Mouse (Mus musculus) hindbrain, embryonic 14.5 days (tissue): ENCODE measurements around the gene Pepd. TPM values are rescaled to one million over a fixed set of nuclear protein-coding genes. Genes with fewer than 3 reads are reported as not detected.

Source experiments
- ATAC-seq: fragments of 200-750 bp; cut with Nextera tagmentation; 2 replicates; pipeline ENCODE4 v1.8.0; 2017; ENCODE audit warnings: moderate number of reproducible peaks, mild to moderate bottlenecking, moderate TSS enrichment, moderate library complexity; ENCODE audit not compliant: low FRiP score
- DNase-seq: peaks from one replicate; pipeline ENCODE4 v3.0.0-alpha.2; 2015; ENCODE audit warnings: low spot score
- H3K27ac ChIP-seq: fragments of 300-500 bp; sonication (generic); 2 replicates; pipeline ENCODE4 v1.5.1; 2014; ENCODE audit warnings: mild to moderate bottlenecking, moderate library complexity
- H3K27me3 ChIP-seq: fragments of 300-500 bp; sonication (generic); 2 replicates; pipeline ENCODE4 v1.6.1; 2014; ENCODE audit warnings: mild to moderate bottlenecking, low read length, mixed read lengths; ENCODE audit not compliant: control insufficient read depth, insufficient read depth
- H3K36me3 ChIP-seq: fragments of 300-500 bp; sonication (generic); replicated peaks from 2 replicates; pipeline ENCODE4 v1.6.1; 2014; ENCODE audit not compliant: control insufficient read depth, insufficient read depth
- H3K4me1 ChIP-seq: fragments of 300-500 bp; sonication (generic); replicated peaks from 2 replicates; pipeline ENCODE4 v1.6.1; 2014; ENCODE audit warnings: antibody characterized with exemption, low read length, mixed read lengths; ENCODE audit not compliant: control insufficient read depth, insufficient read depth
- H3K4me2 ChIP-seq: fragments of 300-500 bp; sonication (generic); replicated peaks from 2 replicates; pipeline ENCODE4 v1.6.1; 2014; ENCODE audit warnings: mild to moderate bottlenecking, moderate library complexity
- H3K4me3 ChIP-seq: fragments of 300-500 bp; sonication (generic); replicated peaks from 2 replicates; pipeline ENCODE4 v1.5.1; 2014; ENCODE audit warnings: mild to moderate bottlenecking, low read length
- H3K9ac ChIP-seq: fragments of 300-500 bp; sonication (generic); 2 replicates; pipeline ENCODE4 v1.6.1; 2014
- H3K9me3 ChIP-seq: fragments of 300-500 bp; sonication (generic); 2 replicates; pipeline ENCODE4 v1.6.1; 2016; ENCODE audit warnings: low read length; ENCODE audit not compliant: control insufficient read depth
- WGBS: fragments of 180-500 bp; shearing (Covaris S2); extraction: QIAGEN DNeasy Blood & Tissue Kit; methylation state at CpG from one replicate; pipeline ENCODE4 v1.1.7; 2014; 5-methylcytosine and 5-hydroxymethylcytosine counted together
- polyA plus RNA-seq: library from polyadenylated mRNA; unstranded; fragments of >200 nt; fragmentation: Nextera tagmentation; extraction: Ambion mirVana; gene quantifications from 2 replicates; pipeline ENCODE4 v1.2.1, GENCODE M21; 2014

Gene Pepd
- polyA plus RNA-seq, 1 experiment from 2014 or later: 63.8 TPM

DNA sequence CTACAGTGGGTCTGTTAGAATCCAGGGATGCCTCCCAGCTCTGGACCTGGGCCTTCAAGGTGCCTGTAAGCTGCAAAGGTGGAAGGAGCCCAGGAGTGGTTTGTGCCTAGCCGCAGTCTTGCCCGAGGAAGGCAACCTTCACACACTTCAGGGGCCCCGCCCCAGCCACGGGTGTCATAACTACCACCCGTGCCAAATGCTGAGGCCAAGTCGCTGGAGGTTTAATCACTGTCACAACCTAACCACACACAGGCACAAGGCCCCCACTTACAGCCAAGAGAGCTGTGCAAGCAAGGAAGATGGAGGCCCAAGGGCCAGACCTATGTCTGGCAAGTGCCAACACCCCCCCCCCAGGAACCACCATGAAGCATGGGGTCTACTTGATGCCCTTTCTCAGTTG, 125.2 kb downstream of the Pepd start:
- H3K9ac ChIP-seq: no peak overlapping the region
- no peak overlapping the region for H3K4me3 ChIP-seq
- WGBS: 92% methylated on average over 6 of the region's 6 CpGs
- H3K4me2 ChIP-seq: no peak overlapping the region
- no peak overlapping the region for H3K27ac ChIP-seq
- ATAC-seq (no peak), DNase-seq (no peak)
- H3K36me3 ChIP-seq: peaks cover 12% of the 10 kb centered on the region
- H3K4me1 ChIP-seq: peaks cover 31% of the 10 kb centered on the region
- H3K9me3 ChIP-seq: no peaks in the 10 kb centered on the region
- H3K27me3 ChIP-seq: no peaks in the 10 kb centered on the region

DNA sequence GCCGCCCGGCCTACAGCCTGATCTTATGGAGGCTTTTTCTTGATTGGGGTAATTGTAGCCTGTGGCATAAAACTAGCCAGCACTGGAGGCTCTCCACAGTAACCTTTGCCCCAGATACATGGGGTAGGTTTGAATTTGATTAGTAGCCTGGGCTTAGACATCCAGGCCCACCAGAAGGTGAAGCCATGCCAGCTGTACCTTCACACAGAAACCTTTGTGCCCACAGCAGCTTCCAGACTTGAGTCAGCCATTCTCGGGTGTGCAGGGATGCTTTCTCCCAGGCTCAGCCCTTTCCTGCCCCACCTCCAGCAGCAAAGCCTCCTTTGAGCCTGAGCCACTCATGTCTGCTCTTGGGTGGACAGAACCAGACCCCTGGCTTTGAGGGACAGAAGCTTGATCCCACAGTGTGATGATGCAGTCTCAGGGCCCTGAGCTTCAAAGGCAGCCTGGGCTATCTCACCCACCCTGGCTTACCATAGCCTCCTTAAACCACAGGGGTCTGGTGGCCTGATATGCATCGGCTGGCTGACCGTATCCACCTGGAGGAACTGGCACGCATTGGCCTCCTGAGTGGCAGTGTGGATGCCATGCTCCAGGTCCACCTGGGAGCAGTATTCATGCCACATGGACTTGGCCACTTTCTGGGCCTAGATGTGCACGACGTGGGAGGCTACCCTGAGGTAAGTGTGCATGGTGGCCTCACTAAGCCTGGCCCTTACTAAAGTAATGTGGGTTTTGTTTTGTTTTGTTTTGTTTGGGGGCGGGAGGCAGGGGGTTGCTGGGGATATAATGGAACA, 128.2 kb downstream of the Pepd start:
- Histone ChIP-seq H3K27ac (no peak overlapping the region), H3K4me3 (no peak overlapping the region), H3K9ac (no peak overlapping the region), H3K36me3 (peaks cover 40% of the 10 kb centered on the region), H3K9me3 (no peaks in the 10 kb centered on the region), H3K4me1 (peaks cover 19% of the 10 kb centered on the region), H3K27me3 (no peaks in the 10 kb centered on the region), H3K4me2 (no peak overlapping the region)
- no peak for DNase-seq
- 90% methylated on average over 9 of the region's 9 CpGs for WGBS
- ATAC-seq: no peak

DNA sequence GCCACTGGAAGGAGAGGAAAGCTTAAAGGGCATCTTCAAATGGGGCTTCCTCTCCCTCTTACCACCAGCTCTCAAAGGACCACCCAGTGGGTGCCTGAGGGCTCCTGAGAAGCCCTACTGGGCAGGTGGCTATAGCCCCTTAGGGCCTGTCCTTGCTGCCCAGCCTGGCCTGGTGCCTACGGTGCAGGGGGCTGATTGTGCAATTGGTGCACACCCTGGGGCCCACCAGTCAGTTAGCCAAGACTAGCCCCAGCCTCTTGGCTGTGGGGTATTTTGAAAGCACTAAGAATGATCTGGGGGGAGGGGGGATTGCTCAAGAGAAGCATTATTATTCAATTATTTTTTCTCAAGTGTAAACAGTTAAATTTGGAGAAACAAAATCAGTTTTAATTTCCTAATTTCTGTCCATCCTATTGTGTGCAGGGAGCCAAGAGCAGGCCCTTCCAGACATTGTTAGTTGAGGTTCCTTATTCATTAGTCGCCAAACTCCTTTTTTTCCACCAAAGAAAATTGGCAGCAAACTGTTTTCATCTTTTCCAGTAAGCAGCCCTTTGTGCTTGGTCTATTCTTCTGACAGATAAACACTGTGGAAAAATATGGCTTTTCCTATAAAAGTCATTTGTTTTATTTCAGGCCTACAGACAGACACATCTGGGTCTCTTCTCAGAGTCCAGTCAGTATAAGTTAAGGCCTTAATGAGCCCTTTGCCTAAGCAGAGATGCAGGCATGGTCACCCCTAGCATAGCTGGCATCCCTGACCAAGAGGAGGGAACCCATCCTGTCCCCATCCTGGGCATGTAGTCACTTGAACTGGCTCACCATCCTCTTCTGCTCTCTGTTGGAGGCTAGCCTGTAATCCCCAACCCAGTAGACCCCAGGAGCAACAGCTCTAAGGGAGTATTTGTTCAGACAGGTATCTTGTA, 129.4 kb downstream of the Pepd start:
- Histone ChIP-seq H3K27me3 (no peaks in the 10 kb centered on the region), H3K4me2 (no peak overlapping the region), H3K4me1 (peaks cover 8% of the 10 kb centered on the region; the same call in 1 of the 2 replicates), H3K4me3 (no peak overlapping the region), H3K9me3 (no peaks in the 10 kb centered on the region), H3K36me3 (peaks cover 52% of the 10 kb centered on the region), H3K27ac (no peak overlapping the region), H3K9ac (no peak overlapping the region)
- ATAC-seq (no peak), DNase-seq (no peak)
- 66% methylated on average over 2 of the region's 2 CpGs for WGBS

DNA sequence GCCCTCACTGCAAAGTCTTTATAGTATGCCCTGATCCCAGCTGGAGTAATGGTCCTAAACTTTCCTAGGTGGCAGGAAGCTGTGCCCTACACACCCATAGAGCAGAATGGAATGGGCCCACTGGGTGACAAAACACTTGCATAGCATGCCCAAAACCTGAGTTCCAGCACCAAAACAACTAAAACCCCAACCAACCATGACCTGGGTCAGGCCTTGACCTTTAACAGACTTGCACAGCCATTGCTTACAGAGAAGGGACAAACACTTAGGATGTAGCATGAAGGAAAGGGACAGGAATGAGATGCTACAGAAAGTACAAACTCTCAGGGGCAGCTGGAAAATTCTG, 130.0 kb downstream of the Pepd start:
- DNase-seq: no peak
- H3K27ac ChIP-seq: no peak overlapping the region
- ATAC-seq: no peak
- no peak overlapping the region for H3K9ac ChIP-seq
- peaks cover 54% of the 10 kb centered on the region for H3K36me3 ChIP-seq
- no peaks in the 10 kb centered on the region for H3K27me3 ChIP-seq
- H3K4me3 ChIP-seq: no peak overlapping the region
- H3K4me2 ChIP-seq: no peak overlapping the region
- peaks cover 1% of the 10 kb centered on the region; the same call in 1 of the 2 replicates for H3K4me1 ChIP-seq
- H3K9me3 ChIP-seq: no peaks in the 10 kb centered on the region

DNA sequence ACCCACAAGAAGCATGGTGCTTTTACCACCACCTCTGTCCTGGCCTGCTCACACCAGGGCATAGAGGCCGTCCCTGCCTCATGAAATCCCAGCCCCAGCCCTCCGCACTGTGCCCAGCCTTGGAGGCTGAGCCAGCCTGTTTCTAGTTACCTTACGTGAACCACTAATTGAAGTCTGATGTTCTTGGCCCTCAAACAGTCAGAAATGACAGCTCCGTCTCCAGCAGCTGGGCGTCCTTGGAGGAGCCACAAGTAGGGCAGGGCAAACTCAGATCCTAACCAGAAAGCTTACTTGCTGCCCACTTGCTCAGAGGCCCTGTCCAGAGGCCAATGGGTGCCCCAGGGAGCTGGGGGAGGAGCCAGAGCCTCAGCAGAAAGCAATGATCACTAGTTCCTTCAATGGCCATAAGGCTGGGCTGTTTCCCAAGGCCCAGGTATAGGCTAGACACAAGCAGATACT, 130.6 kb downstream of the Pepd start:
- Histone ChIP-seq H3K9ac (no peak overlapping the region), H3K27me3 (no peaks in the 10 kb centered on the region), H3K4me3 (no peak overlapping the region), H3K9me3 (no peaks in the 10 kb centered on the region), H3K36me3 (peaks cover 59% of the 10 kb centered on the region), H3K4me2 (no peak overlapping the region), H3K4me1 (no peaks in the 10 kb centered on the region), H3K27ac (no peak overlapping the region)
- no peak for ATAC-seq
- WGBS: 90% methylated on average over 5 of the region's 5 CpGs
- DNase-seq: no peak

DNA sequence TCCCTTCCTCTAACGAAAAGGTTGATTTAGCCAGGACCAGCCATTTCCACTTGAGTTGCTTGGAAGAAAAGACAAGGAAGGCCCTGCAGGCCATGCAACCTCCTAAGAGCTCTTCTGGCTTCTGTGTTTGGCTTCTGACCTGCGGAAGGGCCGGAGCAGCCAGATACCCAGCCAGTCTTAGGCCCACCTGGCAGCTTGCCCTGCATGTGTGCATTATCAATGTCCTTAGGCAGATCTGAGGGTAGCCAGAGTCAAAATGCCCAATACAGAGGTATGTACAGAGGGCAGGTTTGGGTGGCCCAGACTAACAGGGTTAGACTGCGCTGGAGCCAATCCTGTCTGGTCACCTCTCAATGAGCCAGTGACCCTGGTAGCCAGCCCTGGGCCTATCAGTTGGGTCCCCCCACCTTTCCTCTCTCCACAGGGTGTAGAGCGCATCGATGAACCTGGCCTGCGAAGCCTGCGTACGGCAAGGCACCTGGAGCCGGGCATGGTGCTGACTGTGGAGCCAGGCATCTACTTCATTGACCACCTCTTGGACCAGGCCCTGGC, 131.2 kb downstream of the Pepd start:
- Histone ChIP-seq H3K36me3 (peaks cover 64% of the 10 kb centered on the region), H3K9ac (no peak overlapping the region), H3K4me3 (no peak overlapping the region), H3K4me2 (no peak overlapping the region), H3K27ac (no peak overlapping the region), H3K27me3 (no peaks in the 10 kb centered on the region), H3K9me3 (no peaks in the 10 kb centered on the region), H3K4me1 (no peaks in the 10 kb centered on the region)
- ATAC-seq (0 out of 2 replicates have a peak, but pooled peaks have one; percentile 21), DNase-seq (no peak)
- 92% methylated on average over 10 of the region's 10 CpGs for WGBS

DNA sequence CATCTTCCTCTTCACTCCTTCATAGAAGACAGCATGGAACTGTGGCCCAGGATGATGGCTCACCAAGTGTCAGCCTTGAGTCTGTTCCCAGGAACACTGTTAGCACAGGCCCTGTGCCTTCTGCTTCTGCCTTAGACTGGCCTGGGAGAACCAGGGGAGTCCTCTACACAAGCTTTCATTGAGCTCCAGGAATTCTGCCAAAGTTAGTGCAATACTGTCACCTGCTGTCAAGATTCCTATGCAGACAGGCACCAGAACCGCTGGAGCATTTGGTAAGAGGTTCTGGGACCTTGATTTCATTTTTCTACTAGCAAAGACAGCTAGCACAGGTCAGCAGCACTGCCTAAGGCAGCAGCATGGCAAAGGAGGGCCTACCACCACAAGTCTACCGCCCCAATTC, 132.5 kb downstream of the Pepd start:
- ATAC-seq (no peak), DNase-seq (no peak)
- Histone ChIP-seq H3K4me2 (no peak overlapping the region), H3K4me1 (no peaks in the 10 kb centered on the region), H3K27me3 (no peaks in the 10 kb centered on the region), H3K27ac (no peak overlapping the region), H3K9me3 (no peaks in the 10 kb centered on the region), H3K4me3 (no peak overlapping the region), H3K9ac (no peak overlapping the region), H3K36me3 (peaks cover 75% of the 10 kb centered on the region)
- WGBS: 83% methylated on average over 2 of the region's 2 CpGs

DNA sequence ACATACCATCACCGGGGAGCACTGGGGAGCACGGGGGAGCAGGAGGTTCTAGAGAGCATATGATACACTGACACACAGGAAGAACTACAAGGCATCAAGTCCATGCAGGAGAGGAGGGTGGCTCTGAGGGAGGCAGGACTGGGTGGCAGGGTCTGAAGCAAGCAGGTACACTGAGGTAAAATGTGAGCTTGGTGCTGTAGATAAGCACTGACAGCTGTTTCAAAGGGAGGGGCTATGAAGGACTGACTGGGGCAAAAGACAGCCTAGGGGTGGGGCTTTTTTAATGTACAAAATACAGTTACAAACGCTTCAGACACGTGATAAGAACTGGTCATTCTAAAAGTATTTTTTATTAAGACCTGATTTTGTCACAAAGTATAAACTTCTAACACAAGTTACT, 133.9 kb downstream of the Pepd start:
- Histone ChIP-seq H3K4me2 (no peak overlapping the region), H3K27me3 (no peaks in the 10 kb centered on the region), H3K36me3 (peaks cover 83% of the 10 kb centered on the region), H3K4me1 (no peaks in the 10 kb centered on the region), H3K9me3 (no peaks in the 10 kb centered on the region), H3K9ac (no peak overlapping the region), H3K4me3 (no peak overlapping the region), H3K27ac (no peak overlapping the region)
- WGBS: 95% methylated on average over 4 of the region's 4 CpGs
- DNase-seq (no peak), ATAC-seq (no peak)

DNA sequence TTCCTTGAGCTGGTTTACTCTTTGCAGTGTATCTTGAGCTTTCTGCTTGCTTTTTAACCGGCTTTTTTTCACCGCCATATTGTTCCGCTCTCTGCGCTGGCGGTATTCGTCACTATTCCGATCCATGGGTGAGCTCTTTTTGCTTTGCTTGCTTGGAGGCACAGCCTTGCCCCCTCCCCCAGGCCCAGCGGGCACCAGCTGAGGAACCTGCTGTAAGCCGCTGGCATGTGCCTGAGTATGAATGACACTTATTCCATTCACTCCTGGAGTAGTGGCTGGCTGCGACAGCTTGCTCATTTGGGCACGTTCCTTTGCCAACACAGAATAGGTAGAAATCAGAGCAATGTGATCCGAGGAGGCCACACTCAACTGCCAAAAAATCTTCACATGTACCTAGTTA, 138.4 kb downstream of the Pepd start:
- no peaks in the 10 kb centered on the region for H3K27me3 ChIP-seq
- no peak overlapping the region for H3K9ac ChIP-seq
- H3K36me3 ChIP-seq: peaks cover 44% of the 10 kb centered on the region
- DNase-seq (no peak), ATAC-seq (no peak)
- H3K4me3 ChIP-seq: no peak overlapping the region
- peaks cover 11% of the 10 kb centered on the region for H3K4me1 ChIP-seq
- no peak overlapping the region for H3K27ac ChIP-seq
- WGBS: 80% methylated on average over 12 of the region's 12 CpGs
- no peak overlapping the region for H3K4me2 ChIP-seq
- H3K9me3 ChIP-seq: no peaks in the 10 kb centered on the region
